Mouse (Mus musculus): ENCODE measurements around the gene Galk1. TPM values are rescaled to one million over a fixed set of nuclear protein-coding genes. Genes with fewer than 3 reads are reported as not detected.
"Not testable (repeated sequence)": the region's sequence is repeated elsewhere in the genome, so short reads cannot be mapped to it uniquely, and the experiment has no call there.

Galk1 gene
- polyA plus RNA-seq, 1 experiment from 2014 or later: 45.0 TPM

DNA sequence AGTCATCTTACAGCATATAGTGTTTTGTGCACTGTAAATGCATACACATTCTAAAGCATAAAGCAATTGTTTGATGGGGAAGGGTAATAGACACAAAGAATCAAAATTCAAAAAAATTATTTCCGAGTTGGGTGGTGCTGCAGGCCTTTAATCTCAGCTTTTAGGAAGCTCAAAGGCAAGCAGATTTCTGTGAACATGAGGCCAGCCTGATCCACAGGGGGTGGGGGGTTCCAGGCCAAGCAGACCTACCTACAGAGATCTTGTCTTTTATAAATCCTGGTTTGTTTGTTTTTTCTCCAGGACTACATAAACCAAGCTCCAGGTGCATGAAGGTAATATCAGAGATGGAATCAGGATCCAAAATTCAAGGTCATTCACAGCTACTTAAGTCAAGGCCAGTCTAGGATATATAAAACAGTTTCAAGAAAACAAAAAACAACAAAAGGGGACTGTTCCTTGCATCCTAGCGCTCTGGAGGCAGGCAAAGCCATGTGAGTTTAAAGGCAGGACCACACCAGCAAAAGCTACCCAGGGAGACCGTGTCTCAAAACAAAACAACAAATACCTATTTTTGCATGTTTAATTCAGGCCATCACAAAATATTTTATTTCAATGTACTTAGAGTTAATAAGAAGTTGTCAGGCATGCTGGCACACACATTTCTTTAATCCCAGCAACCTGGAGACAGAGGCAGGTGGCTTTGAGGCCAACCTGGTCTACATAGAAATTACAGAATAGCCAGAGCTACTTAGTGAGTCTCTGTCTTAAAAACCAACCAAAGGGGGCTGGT is 12.7 kb upstream of the Galk1 start:
- Histone ChIP-seq H3K4me1 (ENCODE audit: control insufficient read depth, insufficient read depth, low read length) (peaks cover 14% of the 10 kb centered on the region), H3K9ac (replicated peaks; ENCODE audit: low read depth, low read length) (no peak overlapping the region), H3K36me3 (ENCODE audit: control insufficient read depth, insufficient read depth, low read length) (peaks cover 16% of the 10 kb centered on the region; the same call in 1 of the 2 replicates), H3K9me3 (ENCODE audit: control insufficient read depth, low read length) (no peaks in the 10 kb centered on the region), H3K4me3 (ENCODE audit: low read depth, low read length) (no peak overlapping the region), H3K4me2 (ENCODE audit: low read depth, low read length) (no peak overlapping the region), H3K27me3 (ENCODE audit: control insufficient read depth, insufficient read depth, low read length) (no peaks in the 10 kb centered on the region), H3K27ac (ENCODE audit: low read depth, low read length) (peak overlapping the region; percentile 64)
- WGBS: 92% methylated on average over 3 of the region's 3 CpGs
- ATAC-seq (ENCODE audit: low read depth): no peak

- Histone ChIP-seq H3K4me3 (ENCODE audit: low read depth, low read length) (peak overlapping the region; percentile 99), H3K27me3 (ENCODE audit: control insufficient read depth, insufficient read depth, low read length) (no peaks in the 10 kb centered on the region), H3K27ac (ENCODE audit: low read depth, low read length) (peak overlapping the region; percentile 100), H3K9ac (replicated peaks; ENCODE audit: low read depth, low read length) (peak overlapping the region; percentile 100), H3K4me2 (ENCODE audit: low read depth, low read length) (no peak overlapping the region), H3K36me3 (ENCODE audit: control insufficient read depth, insufficient read depth, low read length) (peaks cover 16% of the 10 kb centered on the region; the same call in 1 of the 2 replicates), H3K9me3 (ENCODE audit: control insufficient read depth, low read length) (no peaks in the 10 kb centered on the region), H3K4me1 (ENCODE audit: control insufficient read depth, insufficient read depth, low read length) (peaks cover 14% of the 10 kb centered on the region)
- under 1% methylated on average over 37 of the region's 37 CpGs for WGBS
- ATAC-seq (ENCODE audit: low read depth): peak; percentile 95
These were observed 11.9 kb upstream of the Galk1 start for GRCm38 (mm10) chr11:116024356-116024808.

- Histone ChIP-seq H3K4me1 (ENCODE audit: control insufficient read depth, insufficient read depth, low read length) (peaks cover 14% of the 10 kb centered on the region), H3K27me3 (ENCODE audit: control insufficient read depth, insufficient read depth, low read length) (no peaks in the 10 kb centered on the region), H3K9ac (replicated peaks; ENCODE audit: low read depth, low read length) (peak overlapping the region; percentile 100), H3K4me3 (ENCODE audit: low read depth, low read length) (peak overlapping the region; percentile 99), H3K4me2 (ENCODE audit: low read depth, low read length) (peak overlapping the region; percentile 41), H3K36me3 (ENCODE audit: control insufficient read depth, insufficient read depth, low read length) (peaks cover 16% of the 10 kb centered on the region; the same call in 1 of the 2 replicates), H3K27ac (ENCODE audit: low read depth, low read length) (peak overlapping the region; percentile 100), H3K9me3 (ENCODE audit: control insufficient read depth, low read length) (no peaks in the 10 kb centered on the region)
- ATAC-seq (ENCODE audit: low read depth): peak; percentile 62
- under 1% methylated on average over 47 of the region's 57 CpGs for WGBS
These were observed 11.3 kb upstream of the Galk1 start for GRCm38 (mm10) chr11:116023771-116024355.

DNA sequence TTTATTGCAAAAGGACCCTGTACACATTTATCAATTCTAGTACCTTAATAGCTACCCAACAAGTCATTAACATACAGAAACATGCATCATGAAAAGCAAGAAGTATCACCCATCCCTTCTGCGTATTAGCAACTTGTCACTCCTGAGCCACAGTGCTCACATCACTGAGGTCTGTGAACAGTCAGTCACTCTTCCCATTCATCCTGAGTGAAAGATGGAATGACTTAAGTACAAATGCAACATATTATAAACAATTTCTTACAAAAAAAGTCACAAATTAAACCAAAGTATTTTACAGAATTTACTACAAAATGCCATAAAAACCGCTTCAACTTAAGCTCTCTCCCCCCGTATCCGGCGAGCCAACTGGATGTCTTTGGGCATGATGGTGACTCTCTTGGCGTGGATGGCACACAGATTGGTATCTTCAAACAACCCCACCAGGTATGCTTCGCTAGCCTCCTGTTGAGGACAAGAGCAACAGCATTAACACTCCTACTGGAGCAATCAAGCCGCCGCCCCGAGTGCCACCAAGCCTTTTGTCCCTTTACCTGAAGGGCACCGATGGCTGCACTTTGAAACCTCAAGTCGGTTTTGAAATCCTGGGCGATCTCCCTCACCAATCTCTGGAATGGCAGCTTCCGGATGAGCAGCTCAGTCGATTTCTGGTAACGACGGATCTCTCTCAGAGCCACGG is 10.7 kb upstream of the Galk1 start:
- H3K27me3 ChIP-seq (ENCODE audit: control insufficient read depth, insufficient read depth, low read length); ATAC-seq (ENCODE audit: low read depth); H3K9me3 ChIP-seq (ENCODE audit: control insufficient read depth, low read length): not testable (repeated sequence)
- Histone ChIP-seq H3K4me1 (ENCODE audit: control insufficient read depth, insufficient read depth, low read length) (peaks cover 14% of the 10 kb centered on the region), H3K9ac (replicated peaks; ENCODE audit: low read depth, low read length) (peak overlapping the region; percentile 100), H3K4me2 (ENCODE audit: low read depth, low read length) (peak overlapping the region; percentile 84), H3K4me3 (ENCODE audit: low read depth, low read length) (peak overlapping the region; percentile 99), H3K36me3 (ENCODE audit: control insufficient read depth, insufficient read depth, low read length) (peaks cover 16% of the 10 kb centered on the region; the same call in 1 of the 2 replicates), H3K27ac (ENCODE audit: low read depth, low read length) (peak overlapping the region; percentile 100)
- 6% methylated on average over 18 of the region's 18 CpGs for WGBS

DNA sequence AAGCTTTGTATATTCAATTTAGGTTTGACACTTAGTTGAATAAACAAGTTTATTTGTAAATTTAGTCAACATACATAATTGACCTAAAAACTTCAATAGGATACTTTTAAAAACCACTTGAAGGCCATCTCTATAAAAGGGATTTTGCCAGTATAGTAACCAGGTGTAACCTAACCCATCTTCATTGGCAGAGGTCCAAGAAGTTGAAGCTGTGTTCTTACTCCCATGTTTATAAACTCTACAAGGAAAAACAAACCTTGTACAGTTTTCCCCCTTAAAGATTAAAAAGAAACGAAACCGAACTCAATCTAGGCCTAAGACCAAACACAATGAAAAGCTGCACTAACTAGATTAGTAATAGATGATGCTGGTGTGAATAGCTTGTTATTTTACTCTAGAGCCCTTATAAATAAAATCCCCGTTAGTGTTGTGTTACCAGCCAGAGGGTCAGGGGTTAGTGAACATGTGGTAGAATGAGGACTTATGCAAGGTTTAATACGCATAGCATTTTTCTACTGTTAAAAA is 9.8 kb upstream of the Galk1 start:
- ATAC-seq (ENCODE audit: low read depth): no peak
- Histone ChIP-seq H3K27ac (ENCODE audit: low read depth, low read length) (no peak overlapping the region), H3K9ac (replicated peaks; ENCODE audit: low read depth, low read length) (peak overlapping the region; percentile 50; the same call in 1 of the 2 replicates), H3K9me3 (ENCODE audit: control insufficient read depth, low read length) (no peaks in the 10 kb centered on the region), H3K4me2 (ENCODE audit: low read depth, low read length) (peak overlapping the region; percentile 84), H3K4me1 (ENCODE audit: control insufficient read depth, insufficient read depth, low read length) (peaks cover 14% of the 10 kb centered on the region), H3K27me3 (ENCODE audit: control insufficient read depth, insufficient read depth, low read length) (no peaks in the 10 kb centered on the region), H3K4me3 (ENCODE audit: low read depth, low read length) (peak overlapping the region; percentile 40), H3K36me3 (ENCODE audit: control insufficient read depth, insufficient read depth, low read length) (peaks cover 16% of the 10 kb centered on the region; the same call in 1 of the 2 replicates)
- 63% methylated on average over 4 of the region's 4 CpGs for WGBS

DNA sequence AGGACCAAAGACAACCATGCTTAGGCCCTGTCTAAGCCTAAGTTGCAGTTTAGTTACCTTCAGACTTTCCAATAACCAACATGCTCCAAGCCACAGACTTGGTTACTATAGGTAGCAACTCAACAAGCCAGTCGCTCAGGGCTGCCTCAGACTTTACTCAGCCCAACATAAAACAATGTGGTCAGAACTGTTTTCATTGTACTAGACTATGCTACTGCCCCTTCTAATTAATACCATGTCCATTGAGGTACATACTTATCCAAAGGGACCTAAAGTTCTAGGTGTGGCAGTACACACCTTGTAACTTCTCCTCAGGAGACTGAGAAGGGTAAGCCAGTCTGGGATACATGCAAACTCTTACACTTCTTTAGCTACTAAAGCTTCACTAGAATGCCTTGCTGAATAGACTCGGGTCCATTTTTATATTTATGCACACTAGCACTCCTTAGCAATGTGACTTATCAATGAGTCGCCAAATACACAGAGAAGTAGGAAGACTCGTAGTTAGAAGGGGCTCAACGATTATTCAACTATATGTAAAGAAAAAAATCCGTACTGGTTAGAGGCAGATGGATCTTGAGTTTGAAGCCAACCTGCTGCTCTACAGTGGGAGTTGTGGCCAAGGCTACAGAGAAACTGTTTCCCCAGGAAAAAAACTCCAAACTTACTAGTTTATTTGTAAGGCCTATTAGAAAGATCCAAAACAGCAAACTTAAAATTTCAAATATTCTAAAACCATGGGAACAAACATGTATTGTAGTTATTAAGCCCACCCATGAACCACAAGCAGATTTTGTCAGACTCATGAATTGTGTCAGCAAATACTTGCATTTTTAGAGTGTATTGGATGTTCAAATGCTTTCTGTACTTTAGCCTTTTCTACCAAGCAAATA is 9.1 kb upstream of the Galk1 start:
- Histone ChIP-seq H3K4me1 (ENCODE audit: control insufficient read depth, insufficient read depth, low read length) (peaks cover 14% of the 10 kb centered on the region), H3K4me2 (ENCODE audit: low read depth, low read length) (peak overlapping the region; percentile 84), H3K27me3 (ENCODE audit: control insufficient read depth, insufficient read depth, low read length) (no peaks in the 10 kb centered on the region), H3K9ac (replicated peaks; ENCODE audit: low read depth, low read length) (0 out of 2 replicates have a peak overlapping the region, but pooled peaks have one; percentile 11), H3K9me3 (ENCODE audit: control insufficient read depth, low read length) (no peaks in the 10 kb centered on the region), H3K27ac (ENCODE audit: low read depth, low read length) (no peak overlapping the region), H3K4me3 (ENCODE audit: low read depth, low read length) (peak overlapping the region; percentile 40), H3K36me3 (ENCODE audit: control insufficient read depth, insufficient read depth, low read length) (peaks cover 16% of the 10 kb centered on the region; the same call in 1 of the 2 replicates)
- WGBS: 83% methylated on average over 6 of the region's 6 CpGs
- ATAC-seq (ENCODE audit: low read depth): no peak

- Histone ChIP-seq H3K9ac (replicated peaks; ENCODE audit: low read depth, low read length) (no peak overlapping the region), H3K27me3 (ENCODE audit: control insufficient read depth, insufficient read depth, low read length) (no peaks in the 10 kb centered on the region), H3K4me2 (ENCODE audit: low read depth, low read length) (no peak overlapping the region), H3K4me1 (ENCODE audit: control insufficient read depth, insufficient read depth, low read length) (peaks cover 14% of the 10 kb centered on the region), H3K27ac (ENCODE audit: low read depth, low read length) (no peak overlapping the region), H3K4me3 (ENCODE audit: low read depth, low read length) (no peak overlapping the region), H3K36me3 (ENCODE audit: control insufficient read depth, insufficient read depth, low read length) (peaks cover 16% of the 10 kb centered on the region; the same call in 1 of the 2 replicates), H3K9me3 (ENCODE audit: control insufficient read depth, low read length) (no peaks in the 10 kb centered on the region)
- ATAC-seq (ENCODE audit: low read depth): no peak
- whole genome bisulfite sequencing: 46% methylated on average over 1 of the region's 1 CpGs
These were observed 8.0 kb upstream of the Galk1 start for GRCm38 (mm10) chr11:116020519-116020922.

GRCm38 (mm10) chr11:116019976-116020411 is 7.5 kb upstream of the Galk1 start:
- H3K9me3 ChIP-seq (ENCODE audit: control insufficient read depth, low read length): no peaks in the 10 kb centered on the region
- H3K4me2 ChIP-seq (ENCODE audit: low read depth, low read length): no peak overlapping the region
- H3K4me3 ChIP-seq (ENCODE audit: low read depth, low read length): no peak overlapping the region
- H3K27me3 ChIP-seq (ENCODE audit: control insufficient read depth, insufficient read depth, low read length): no peaks in the 10 kb centered on the region
- H3K27ac ChIP-seq (ENCODE audit: low read depth, low read length): no peak overlapping the region
- 80% methylated on average over 2 of the region's 2 CpGs for WGBS
- H3K36me3 ChIP-seq (ENCODE audit: control insufficient read depth, insufficient read depth, low read length): peaks cover 16% of the 10 kb centered on the region; the same call in 1 of the 2 replicates
- peaks cover 14% of the 10 kb centered on the region for H3K4me1 ChIP-seq (ENCODE audit: control insufficient read depth, insufficient read depth, low read length)
- no peak for ATAC-seq (ENCODE audit: low read depth)
- H3K9ac ChIP-seq (replicated peaks; ENCODE audit: low read depth, low read length): no peak overlapping the region

All from neural tube, embryonic 14.5 days (tissue).